9 mouse cellular contexts compared by ENCODE assay signal in genomic region chr4:136463436-136463835, GRCm38 (mm10). TPM values are rescaled to one million over a fixed set of nuclear protein-coding genes. Genes with fewer than 3 reads are reported as not detected.
DNase-seq lines count a peak whose midpoint lies in the region; ATAC-seq and TF ChIP-seq lines count a peak whose summit lies in the region.
"Had no signal": no experiment of that assay in that cellular context is flagged by ENCODE, and none has a peak within 500 bp of the region (broad histone marks: within the 10 kb centered on the region; RNA-seq: fewer than 3 reads in every experiment).

No protein-coding gene starts in this region.

- H3K9me3 ChIP-seq in ES-Bruce4 (replicated peaks; ENCODE audit: control insufficient read depth, insufficient read depth, low read length, poor library complexity, severe bottlenecking) = no peaks in the 10 kb centered on the region
- H3K9me3 ChIP-seq in forebrain, embryonic 16.5 days (ENCODE audit: control insufficient read depth, low read length) = no peaks in the 10 kb centered on the region
- no peaks in the 10 kb centered on the region for H3K9me3 ChIP-seq in liver, embryonic 14.5 days (ENCODE audit: control insufficient read depth, low read length)

- TF ChIP-seq EP300 in ES-Bruce4 (IDR thresholded peaks at IDR 0.05; ENCODE audit: insufficient read depth, low read depth, low read length) = no peak
- no peak for TF ChIP-seq EP300 in liver, embryonic 14.5 days (IDR thresholded peaks at IDR 0.05; ENCODE audit: low read depth)

- H3K4me3 ChIP-seq in gastrocnemius, adult 2 months = peak overlapping the region; percentile 88
- peak overlapping the region; percentile 86 for H3K4me3 ChIP-seq in ES-Bruce4 (ENCODE audit: low read depth, low read length)
- peak overlapping the region; percentile 80 for H3K4me3 ChIP-seq in forebrain, embryonic 16.5 days (replicated peaks; ENCODE audit: low read length)
- H3K4me3 ChIP-seq in liver, embryonic 14.5 days (ENCODE audit: insufficient read depth in 1 of 2, low read depth in 2 of 2, low read length in 2 of 2) = no peak overlapping the region
- H3K4me3 ChIP-seq in thymus, adult 2 months (ENCODE audit: control insufficient read depth, insufficient read depth, low read length) = no peak overlapping the region

- H3K4me1 ChIP-seq in ES-Bruce4 (ENCODE audit: control insufficient read depth, insufficient read depth, low read length) = peaks cover 5% of the 10 kb centered on the region
- peaks cover 13% of the 10 kb centered on the region for H3K4me1 ChIP-seq in forebrain, embryonic 16.5 days (replicated peaks; ENCODE audit: control insufficient read depth, insufficient read depth, low read length)
- H3K4me1 ChIP-seq in liver, embryonic 14.5 days (replicated peaks; ENCODE audit: control insufficient read depth in 2 of 2, insufficient read depth in 2 of 2, low read length in 1 of 2) = peaks cover 1 to 15% of the 10 kb centered on the region in 2 experiments
- H3K4me1 ChIP-seq in thymus, adult 2 months (replicated peaks; ENCODE audit: control insufficient read depth, insufficient read depth, low read length) = no peaks in the 10 kb centered on the region

- no peak for TF ChIP-seq CTCF in gastrocnemius, adult 2 months (IDR thresholded peaks at IDR 0.05)
- no peak for TF ChIP-seq CTCF in ES-Bruce4 (IDR thresholded peaks at IDR 0.05; ENCODE audit: low read depth, low read length)
- no peak for TF ChIP-seq CTCF in liver, embryonic 14.5 days (IDR thresholded peaks at IDR 0.05; ENCODE audit: low read depth)
- TF ChIP-seq CTCF in thymus, adult 2 months (IDR thresholded peaks at IDR 0.05; ENCODE audit: borderline replicate concordance, control insufficient read depth, extremely low read depth, insufficient read depth, low read length, poor library complexity) = no peak

- no peak for ATAC-seq in forebrain, embryonic 16.5 days
- ATAC-seq in liver, embryonic 14.5 days (ENCODE audit: insufficient read depth) = no peak

- no peaks in the 10 kb centered on the region for H3K36me3 ChIP-seq in ES-Bruce4 (ENCODE audit: control insufficient read depth, insufficient read depth, low read length, poor library complexity, severe bottlenecking)
- H3K36me3 ChIP-seq in forebrain, embryonic 16.5 days (ENCODE audit: control insufficient read depth, insufficient read depth) = no peaks in the 10 kb centered on the region
- H3K36me3 ChIP-seq in liver, embryonic 14.5 days (replicated peaks; ENCODE audit: control insufficient read depth, insufficient read depth, low read depth) = no peaks in the 10 kb centered on the region
- no peaks in the 10 kb centered on the region for H3K36me3 ChIP-seq in thymus, adult 2 months (ENCODE audit: control insufficient read depth, insufficient read depth, low read length)

- intact Hi-C loops in gastrocnemius, adult 2 months (cut with DNase I) = no loop called here
- intact Hi-C loops in gastrocnemius, postnatal 36 days (cut with DNase I) = no loop called here

- TF ChIP-seq POLR2A in ES-Bruce4 (IDR thresholded peaks at IDR 0.05; ENCODE audit: insufficient read depth, low read length) = no peak
- TF ChIP-seq POLR2A in thymus, adult 2 months (IDR thresholded peaks at IDR 0.05; ENCODE audit: control insufficient read depth, extremely low read depth, insufficient read depth, low read length, poor library complexity) = no peak

- peak overlapping the region; percentile 80 for H3K9ac ChIP-seq in ES-Bruce4 (ENCODE audit: low read depth, poor library complexity, severe bottlenecking)
- H3K9ac ChIP-seq in forebrain, embryonic 16.5 days (replicated peaks; ENCODE audit: low read depth, low read length) = no peak overlapping the region
- H3K9ac ChIP-seq in liver, embryonic 14.5 days (replicated peaks) = no peak overlapping the region

- 18% methylated on average over 9 of the region's 9 CpGs for WGBS in forebrain, embryonic 16.5 days
- WGBS in liver, embryonic 14.5 days (ENCODE audit: insufficient replicate concordance) = 41% methylated on average over 9 of the region's 9 CpGs
- 89% methylated on average over 9 of the region's 9 CpGs for WGBS in thymus, adult 2 months

- H3K27ac ChIP-seq in gastrocnemius, adult 2 months = peak overlapping the region; percentile 93
- H3K27ac ChIP-seq in ES-Bruce4 (ENCODE audit: insufficient read depth, low read length) = peak overlapping the region; percentile 90
- H3K27ac ChIP-seq in forebrain, embryonic 16.5 days (ENCODE audit: low read length) = no peak overlapping the region
- no peak overlapping the region for H3K27ac ChIP-seq in liver, embryonic 14.5 days
- no peak overlapping the region for H3K27ac ChIP-seq in thymus, adult 2 months (ENCODE audit: control insufficient read depth, insufficient read depth, low read length)

- peak overlapping the region; percentile 98 for H3K4me2 ChIP-seq in forebrain, embryonic 16.5 days (ENCODE audit: low read length)
- peak overlapping the region; percentile 77; the same call in 1 of the 2 replicates for H3K4me2 ChIP-seq in liver, embryonic 14.5 days (ENCODE audit: low read depth)

- DNase-seq in gastrocnemius, adult 2 months = no peak
- DNase-seq in gastrocnemius, postnatal 36 days = no peak
- DNase-seq in liver, embryonic 14.5 days (ENCODE audit: low read depth in 3 of 3, low spot score in 3 of 3) = no peak
- DNase-seq in spleen, postnatal 10 days (ENCODE audit: low spot score in 2 of 2) = no peak
- DNase-seq in adrenal gland, adult 2 months = no peak
- DNase-seq in thymus, adult 2 months = no peak

- H3K27me3 ChIP-seq in ES-Bruce4 (ENCODE audit: control insufficient read depth, insufficient read depth, low read length, poor library complexity, severe bottlenecking) = no peaks in the 10 kb centered on the region
- H3K27me3 ChIP-seq in forebrain, embryonic 16.5 days (replicated peaks; ENCODE audit: control insufficient read depth, insufficient read depth, low read length) = peaks cover 25% of the 10 kb centered on the region
- H3K27me3 ChIP-seq in liver, embryonic 14.5 days (ENCODE audit: control insufficient read depth, insufficient read depth, low read length) = peaks cover 32% of the 10 kb centered on the region
- no peaks in the 10 kb centered on the region; the same call in 1 of the 2 replicates for H3K27me3 ChIP-seq in thymus, adult 2 months (ENCODE audit: control insufficient read depth, insufficient read depth, low read length)

RNA-seq across cellular contexts. Expression of gene 6030445D17Rik, which starts 1.4 kb away (rescaled TPM):
- total RNA-seq in gastrocnemius, adult 2 months (2021) = under 1 TPM; 0.13 to 0.17 TPM
- under 1 TPM; 0.15 to 0.38 TPM for total RNA-seq in gastrocnemius, postnatal 36 days (2021)
- 0.40 and 0.46 TPM in 2 replicates for polyA plus RNA-seq in ES-Bruce4 (2011; ENCODE audit: insufficient read depth, insufficient read length, low read depth, missing spikeins)
- 0.15 TPM in 1 of 2 replicates, not detected in the other for polyA plus RNA-seq in forebrain, embryonic 16.5 days (2015; fragmentation: Nextera tagmentation; extraction: Ambion mirVana)
- 0.03 and 0.08 TPM in 2 replicates for polyA plus RNA-seq in liver, embryonic 14.5 days (2012; rRNA removed)
- 0.08 and 0.23 TPM in 2 replicates for polyA plus RNA-seq in liver, embryonic 14.5 days (2014; fragmentation: Nextera tagmentation; extraction: Ambion mirVana)
- total RNA-seq in adrenal gland, adult 2 months (2021) = not detected
- 0.18 and 0.36 TPM in 2 replicates for polyA plus RNA-seq in adrenal gland, adult 2 months (2012; rRNA removed)
- 0.14 and 0.19 TPM in 2 replicates for polyA plus RNA-seq in thymus, adult 2 months (2012; rRNA removed)

RNA-seq across cellular contexts. Expression of gene Luzp1, which starts 6.1 kb away (rescaled TPM):
- total RNA-seq in gastrocnemius, adult 2 months (2021) = 10 to 100 TPM; 10.8 to 16.0 TPM
- 10 to 100 TPM; 12.6 to 13.1 TPM for total RNA-seq in gastrocnemius, postnatal 36 days (2021)
- polyA plus RNA-seq in ES-Bruce4 (2011; ENCODE audit: insufficient read depth, insufficient read length, low read depth, missing spikeins) = 67.6 and 73.0 TPM in 2 replicates
- 51.5 and 60.3 TPM in 2 replicates for polyA plus RNA-seq in forebrain, embryonic 16.5 days (2015; fragmentation: Nextera tagmentation; extraction: Ambion mirVana)
- 1.6 and 1.8 TPM in 2 replicates for polyA plus RNA-seq in liver, embryonic 14.5 days (2012; rRNA removed)
- polyA plus RNA-seq in liver, embryonic 14.5 days (2014; fragmentation: Nextera tagmentation; extraction: Ambion mirVana) = 6.8 and 8.2 TPM in 2 replicates
- 10 to 100 TPM; 29.3 to 37.1 TPM for total RNA-seq in adrenal gland, adult 2 months (2021)
- polyA plus RNA-seq in adrenal gland, adult 2 months (2012; rRNA removed) = 3.9 and 4.4 TPM in 2 replicates
- polyA plus RNA-seq in thymus, adult 2 months (2012; rRNA removed) = 4.1 and 5.0 TPM in 2 replicates

RNA-seq across cellular contexts. Expression of gene Htr1d, which starts 40.1 kb away (rescaled TPM):
- not detected for total RNA-seq in gastrocnemius, adult 2 months (2021)
- total RNA-seq in gastrocnemius, postnatal 36 days (2021) = not detected
- 1.1 and 1.2 TPM in 2 replicates for polyA plus RNA-seq in ES-Bruce4 (2011; ENCODE audit: insufficient read depth, insufficient read length, low read depth, missing spikeins)
- 0.96 and 1.2 TPM in 2 replicates for polyA plus RNA-seq in forebrain, embryonic 16.5 days (2015; fragmentation: Nextera tagmentation; extraction: Ambion mirVana)
- polyA plus RNA-seq in liver, embryonic 14.5 days (2012; rRNA removed) = not detected in 2 replicates
- not detected in 2 replicates for polyA plus RNA-seq in liver, embryonic 14.5 days (2014; fragmentation: Nextera tagmentation; extraction: Ambion mirVana)
- not detected for total RNA-seq in adrenal gland, adult 2 months (2021)
- polyA plus RNA-seq in adrenal gland, adult 2 months (2012; rRNA removed) = 0.07 TPM in 1 of 2 replicates, not detected in the other
- 0.24 and 0.57 TPM in 2 replicates for polyA plus RNA-seq in thymus, adult 2 months (2012; rRNA removed)
- polyA plus RNA-seq: spleen, adult 2 months had no signal

Comparison
In these comparisons a context has a peak if more than half of its experiments do, and no peak if none do; other contexts are left out.
1. H3K27ac ChIP-seq: peak in gastrocnemius, adult 2 months (single experiment) and ES-Bruce4 (single experiment); none in forebrain, embryonic 16.5 days (single experiment), liver, embryonic 14.5 days (single experiment) and thymus, adult 2 months (single experiment).
2. H3K4me3 ChIP-seq: peak in gastrocnemius, adult 2 months (single experiment), ES-Bruce4 (single experiment) and forebrain, embryonic 16.5 days (single experiment); none in liver, embryonic 14.5 days (0 of 2) and thymus, adult 2 months (single experiment).